ENCODE assay signal across 13 mouse cellular contexts in genomic region chr10:93163711-93164488, GRCm38 (mm10). TPM values are rescaled to one million over a fixed set of nuclear protein-coding genes. Genes with fewer than 3 reads are reported as not detected.
DNase-seq lines count a peak whose midpoint lies in the region; ATAC-seq and TF ChIP-seq lines count a peak whose summit lies in the region.
"Had no signal": no experiment of that assay in that cellular context is flagged by ENCODE, and none has a peak within 500 bp of the region (broad histone marks: within the 10 kb centered on the region; RNA-seq: fewer than 3 reads in every experiment).

No protein-coding gene starts in this region.

- H3K27ac ChIP-seq in hindbrain, embryonic 13.5 days: no peak overlapping the region
- no peak overlapping the region for H3K27ac ChIP-seq in hindbrain, embryonic 11.5 days (ENCODE audit: low read depth, low read length)
- H3K27ac ChIP-seq in MEL (ENCODE audit: control insufficient read depth, low read depth, low read length): peak overlapping the region; percentile 34
- H3K27ac ChIP-seq in forebrain, postnatal 0 days (ENCODE audit: low read depth, low read length): no peak overlapping the region
- no peak overlapping the region for H3K27ac ChIP-seq in midbrain, embryonic 16.5 days (ENCODE audit: low read length)

- TF ChIP-seq RAD21 in MEL (IDR thresholded peaks at IDR 0.05; ENCODE audit: low read depth, low read length): no peak

- peaks cover 65% of the 10 kb centered on the region for H3K79me2 ChIP-seq in MEL (ENCODE audit: control insufficient read depth, insufficient read depth, low read length, poor library complexity)

- peak; percentile 18 to 50; a peak in 3 of 4 replicates for TF ChIP-seq EP300 in MEL (IDR thresholded peaks at IDR 0.05; ENCODE audit: low read depth in 1 of 2, low read length in 2 of 2)

- no peak for DNase-seq in hindbrain, embryonic 11.5 days (ENCODE audit: low spot score)
- no peak for DNase-seq in MEL (ENCODE audit: low read depth, low spot score)
- no peak for DNase-seq in forebrain, postnatal 0 days
- DNase-seq in right cerebral cortex, postnatal 36 days (ENCODE audit: low spot score in 2 of 2): no peak
- DNase-seq: adrenal gland, postnatal 25 days; cerebellum, adult 18-20 months; gastrocnemius, postnatal 36 days; kidney, adult 9 months; lung, postnatal 10 days; thymus, postnatal 4 days had no signal

- no peak overlapping the region for H3K9ac ChIP-seq in hindbrain, embryonic 13.5 days
- H3K9ac ChIP-seq in hindbrain, embryonic 11.5 days (ENCODE audit: low read depth, low read length): no peak overlapping the region
- peak overlapping the region; percentile 28 for H3K9ac ChIP-seq in MEL (ENCODE audit: control insufficient read depth, low read depth, low read length, poor library complexity, severe bottlenecking)
- H3K9ac ChIP-seq in forebrain, postnatal 0 days: no peak overlapping the region
- 0 out of 2 replicates have a peak overlapping the region, but pooled peaks have one; percentile 20 for H3K9ac ChIP-seq in midbrain, embryonic 16.5 days (ENCODE audit: low read depth, low read length)

- no peak for TF ChIP-seq POLR2A in MEL (IDR thresholded peaks at IDR 0.05; ENCODE audit: control insufficient read depth in 1 of 2, insufficient read depth in 1 of 2, low read depth in 1 of 2, low read length in 2 of 2, poor library complexity in 1 of 2)

- H3K4me1 ChIP-seq in hindbrain, embryonic 13.5 days (replicated peaks): peaks cover 48% of the 10 kb centered on the region
- peaks cover 15% of the 10 kb centered on the region; the same call in 1 of the 2 replicates for H3K4me1 ChIP-seq in hindbrain, embryonic 11.5 days (replicated peaks; ENCODE audit: control insufficient read depth, insufficient read depth, low read length)
- peaks cover 18 to 23% of the 10 kb centered on the region in 2 experiments for H3K4me1 ChIP-seq in MEL (ENCODE audit: control insufficient read depth in 1 of 2, insufficient read depth in 2 of 2, low read length in 2 of 2)
- peaks cover 27% of the 10 kb centered on the region for H3K4me1 ChIP-seq in forebrain, postnatal 0 days (ENCODE audit: insufficient read depth)
- H3K4me1 ChIP-seq in midbrain, embryonic 16.5 days (ENCODE audit: control insufficient read depth, insufficient read depth, low read length): peaks cover 33% of the 10 kb centered on the region

- H3K27me3 ChIP-seq in hindbrain, embryonic 13.5 days: no peaks in the 10 kb centered on the region
- no peaks in the 10 kb centered on the region for H3K27me3 ChIP-seq in hindbrain, embryonic 11.5 days (ENCODE audit: control insufficient read depth, insufficient read depth, low read length)
- H3K27me3 ChIP-seq in MEL (ENCODE audit: control insufficient read depth in 1 of 2, insufficient read depth in 2 of 2, low read length in 2 of 2): no peaks in the 10 kb centered on the region
- H3K27me3 ChIP-seq in forebrain, postnatal 0 days (ENCODE audit: insufficient read depth, low read length): no peaks in the 10 kb centered on the region
- H3K27me3 ChIP-seq in midbrain, embryonic 16.5 days (ENCODE audit: control insufficient read depth, insufficient read depth, low read depth, low read length): no peaks in the 10 kb centered on the region

- ATAC-seq in hindbrain, embryonic 13.5 days (ENCODE audit: low FRiP score): no peak
- ATAC-seq in hindbrain, embryonic 11.5 days (ENCODE audit: low FRiP score): no peak
- no peak for ATAC-seq in forebrain, postnatal 0 days
- no peak for ATAC-seq in midbrain, embryonic 16.5 days
- no peak for ATAC-seq in CD4-positive, CD25-positive, alpha-beta regulatory T cell, adult 4 months

- peak overlapping the region; percentile 22 for H3K4me2 ChIP-seq in hindbrain, embryonic 13.5 days
- H3K4me2 ChIP-seq in hindbrain, embryonic 11.5 days (replicated peaks; ENCODE audit: low read depth, low read length): no peak overlapping the region
- H3K4me2 ChIP-seq in forebrain, postnatal 0 days (ENCODE audit: low read depth): peak overlapping the region; percentile 27
- peak overlapping the region; percentile 35 for H3K4me2 ChIP-seq in midbrain, embryonic 16.5 days (ENCODE audit: low read length)

- TF ChIP-seq CTCF in MEL (IDR thresholded peaks at IDR 0.05 in 2 of 3, conservative IDR thresholded peaks at IDR 0.05 in 1 of 3; ENCODE audit: control insufficient read depth in 1 of 3, insufficient read depth in 1 of 3, low read depth in 2 of 3, low read length in 3 of 3, poor library complexity in 1 of 3, severe bottlenecking in 1 of 3): no peak
- no peak for TF ChIP-seq CTCF in forebrain, postnatal 0 days (IDR thresholded peaks at IDR 0.05; ENCODE audit: low read depth)

- no peaks in the 10 kb centered on the region for H3K9me3 ChIP-seq in hindbrain, embryonic 13.5 days
- no peaks in the 10 kb centered on the region for H3K9me3 ChIP-seq in hindbrain, embryonic 11.5 days (ENCODE audit: control insufficient read depth, low read length)
- no peaks in the 10 kb centered on the region for H3K9me3 ChIP-seq in MEL (replicated peaks; ENCODE audit: insufficient read depth, low read length)
- no peaks in the 10 kb centered on the region for H3K9me3 ChIP-seq in forebrain, postnatal 0 days (ENCODE audit: low read length)
- H3K9me3 ChIP-seq in midbrain, embryonic 16.5 days (replicated peaks; ENCODE audit: control insufficient read depth, low read length, poor library complexity, severe bottlenecking): no peaks in the 10 kb centered on the region

- no peaks in the 10 kb centered on the region for H3K36me3 ChIP-seq in hindbrain, embryonic 13.5 days
- no peaks in the 10 kb centered on the region for H3K36me3 ChIP-seq in hindbrain, embryonic 11.5 days (ENCODE audit: control insufficient read depth, insufficient read depth, low read length)
- H3K36me3 ChIP-seq in MEL (ENCODE audit: control insufficient read depth in 1 of 2, insufficient read depth in 2 of 2, low read length in 2 of 2): peaks cover 0 to 37% of the 10 kb centered on the region in 2 experiments; a peak in 3 of 4 replicates
- H3K36me3 ChIP-seq in forebrain, postnatal 0 days (ENCODE audit: insufficient read depth): no peaks in the 10 kb centered on the region
- H3K36me3 ChIP-seq in midbrain, embryonic 16.5 days (ENCODE audit: control insufficient read depth, insufficient read depth, low read length): no peaks in the 10 kb centered on the region

- WGBS in hindbrain, embryonic 13.5 days: 59% methylated on average over 6 of the region's 6 CpGs
- WGBS in hindbrain, embryonic 11.5 days: 55% methylated on average over 6 of the region's 6 CpGs
- WGBS in forebrain, postnatal 0 days: 46% methylated on average over 6 of the region's 6 CpGs
- WGBS in midbrain, embryonic 16.5 days: 58% methylated on average over 6 of the region's 6 CpGs

- no peak overlapping the region for H3K4me3 ChIP-seq in hindbrain, embryonic 13.5 days
- H3K4me3 ChIP-seq in hindbrain, embryonic 11.5 days (ENCODE audit: low read depth, low read length): no peak overlapping the region
- H3K4me3 ChIP-seq in MEL (ENCODE audit: control insufficient read depth in 1 of 2, insufficient read depth in 1 of 2, low read depth in 2 of 2, low read length in 2 of 2): peak overlapping the region in 1 of 2 experiments; percentile 34; a peak in 2 of 4 replicates
- no peak overlapping the region for H3K4me3 ChIP-seq in forebrain, postnatal 0 days (ENCODE audit: low read depth, low read length)
- H3K4me3 ChIP-seq in midbrain, embryonic 16.5 days (ENCODE audit: low read depth, low read length): no peak overlapping the region

TF ChIP-seq in MEL, 35 proteins besides CTCF, POLR2A, EP300 and RAD21:
- no peak for TF ChIP-seq NELFE (IDR thresholded peaks at IDR 0.05; ENCODE audit: low read depth, low read length)
- peak; percentile 87 for TF ChIP-seq GATA1 (IDR thresholded peaks at IDR 0.05; ENCODE audit: low read depth, low read length)
- TF ChIP-seq SIN3A (IDR thresholded peaks at IDR 0.05; ENCODE audit: low read length): peak; percentile 40; the same call in 1 of the 2 replicates
TF ChIP-seq in MEL: peak in this region for 2.

RNA-seq across cellular contexts. Expression of gene Cdk17, which starts 3.2 kb away (rescaled TPM):
- polyA plus RNA-seq in hindbrain, embryonic 13.5 days (2015; fragmentation: Nextera tagmentation; extraction: Ambion mirVana): 40.6 and 47.8 TPM in 2 replicates
- 37.3 and 44.5 TPM in 2 replicates for polyA plus RNA-seq in hindbrain, embryonic 11.5 days (2014; fragmentation: Nextera tagmentation; extraction: Ambion mirVana)
- 25.6 and 28.9 TPM in 2 replicates for total RNA-seq in MEL (2012; rRNA removed)
- polyA plus RNA-seq in MEL (2012; ENCODE audit: insufficient read depth in 1 of 2, insufficient read length in 2 of 2, low read depth in 1 of 2, low replicate concordance in 2 of 2, missing spikeins in 1 of 2): 100 to 1,000 TPM in 1 of 2 experiments, 10 to 100 TPM in 1; 32.9 to 155 TPM
- 119 and 149 TPM in 2 replicates for total RNA-seq in forebrain, postnatal 0 days (2014; rRNA removed)
- polyA plus RNA-seq in forebrain, postnatal 0 days (2015; fragmentation: Nextera tagmentation; extraction: Ambion mirVana): 39.2 and 46.8 TPM in 2 replicates
- polyA plus RNA-seq in midbrain, embryonic 16.5 days (2015; fragmentation: Nextera tagmentation; extraction: Ambion mirVana): 39.5 and 40.2 TPM in 2 replicates
- 10 to 100 TPM; 42.2 to 62.3 TPM for polyA plus RNA-seq in CD4-positive, CD25-positive, alpha-beta regulatory T cell, adult 4 months (2017; shearing (Covaris generic))

Comparison
In these comparisons a context has a peak if more than half of its experiments do, and no peak if none do; other contexts are left out.
1. H3K9ac ChIP-seq: peak in MEL (single experiment) and midbrain, embryonic 16.5 days (single experiment); none in hindbrain, embryonic 13.5 days (single experiment), hindbrain, embryonic 11.5 days (single experiment) and forebrain, postnatal 0 days (single experiment).